Mouse (Mus musculus): ENCODE results near the gene Rab15.

DNA sequence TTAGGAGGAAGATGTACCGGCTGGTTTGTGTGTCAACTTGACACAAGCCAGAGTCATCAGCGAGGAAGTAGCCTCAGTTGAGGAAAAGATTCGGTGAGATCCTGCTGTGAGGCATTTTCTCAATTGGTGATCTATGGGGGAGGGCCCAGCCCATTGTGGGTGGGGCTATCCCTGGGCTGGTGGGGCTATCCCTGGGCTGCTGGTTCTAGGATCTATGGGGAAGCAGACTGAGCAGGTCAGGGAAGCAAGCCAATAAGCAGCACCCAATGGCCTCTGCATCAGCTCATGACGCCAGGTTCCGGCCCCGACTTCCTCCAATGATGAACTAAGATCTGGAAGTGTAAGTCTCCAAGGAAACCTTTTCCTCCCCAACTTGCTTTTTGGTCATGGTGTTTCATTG, 17.4 kb upstream of the Rab15 start:
- TF ChIP-seq CTCF (IDR thresholded peaks at IDR 0.05; ENCODE audit: low read depth) (no peak), EP300 (IDR thresholded peaks at IDR 0.05; ENCODE audit: low read depth) (no peak)

All from heart, postnatal 0 days (tissue).